Mouse (Mus musculus) cerebellum, adult 2 months (tissue): ENCODE measurements at regions not wholly inside any gene's neighbourhood (a gene's known extent, or its start where the extent isn't known, plus 50 kb on each side); places are given as distances from the start of the nearest gene placed in this dataset.

Experiments used
- CTCF ChIP-seq: fragments of 200-500 bp; IDR thresholded peaks from 2 replicates; pipeline ENCODE4 v1.5.1; 2011; ENCODE audit warnings: low read depth, mild to moderate bottlenecking, control low read depth, low read length, moderate library complexity, borderline replicate concordance; ENCODE audit not compliant: insufficient read depth
- POLR2A ChIP-seq: fragments of 200-500 bp; IDR thresholded peaks from 2 replicates; pipeline ENCODE4 v1.6.1; 2011; ENCODE audit warnings: low read length, control low read depth, borderline replicate concordance; ENCODE audit not compliant: insufficient read depth

DNA sequence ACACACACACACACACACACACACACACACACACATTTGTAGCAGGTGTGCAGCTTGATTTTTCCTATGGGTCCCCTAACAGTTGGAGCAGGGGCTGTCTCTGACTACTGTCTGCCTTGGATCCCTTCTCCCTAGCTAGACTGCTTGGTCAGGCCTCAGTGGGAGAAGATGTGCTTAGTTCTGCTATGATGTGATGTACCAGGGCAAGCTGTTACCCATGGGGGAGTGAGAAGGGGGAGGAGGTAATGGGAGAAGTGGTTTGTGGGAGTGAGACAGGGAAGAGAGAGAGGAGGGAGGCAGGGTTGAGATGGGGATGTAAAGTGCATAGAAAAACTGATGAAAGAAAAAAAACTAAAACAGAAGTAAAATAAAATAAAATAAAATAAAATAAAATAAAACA, 218.8 kb upstream of the Smarca2 start:
- TF ChIP-seq POLR2A (no peak), CTCF (no peak)
